10 mouse cellular contexts compared by ENCODE assay signal in the genomic region with DNA sequence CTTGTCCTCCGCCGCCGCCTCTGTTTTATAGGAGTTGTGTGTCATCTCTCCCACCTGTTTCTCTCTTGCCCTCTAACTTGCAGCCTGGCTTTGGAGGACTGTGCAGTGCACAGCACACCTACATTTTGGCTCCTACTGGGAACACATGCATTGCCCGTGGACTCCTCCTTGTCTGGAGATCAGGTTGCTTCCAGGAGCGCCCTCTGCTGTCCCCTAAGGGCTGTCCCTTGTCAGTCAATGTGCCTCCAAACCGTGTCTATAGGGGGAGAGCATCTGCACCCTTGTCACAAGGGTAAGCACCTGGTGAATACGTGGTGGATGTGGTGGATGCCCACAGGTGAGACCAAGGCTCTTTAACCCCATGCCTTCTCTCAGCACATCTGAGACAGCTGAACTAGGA. TPM values are rescaled to one million over a fixed set of nuclear protein-coding genes. Genes with fewer than 3 reads are reported as not detected.
DNase-seq lines count a peak whose midpoint lies in the region; ATAC-seq and TF ChIP-seq lines count a peak whose summit lies in the region.
"Had no signal": no experiment of that assay in that cellular context is flagged by ENCODE, and none has a peak within 500 bp of the region (broad histone marks: within the 10 kb centered on the region; RNA-seq: fewer than 3 reads in every experiment).

No protein-coding gene starts in this region.

- H3K36me3 ChIP-seq in heart, postnatal 0 days (replicated peaks; ENCODE audit: control insufficient read depth, insufficient read depth, low read length) = no peaks in the 10 kb centered on the region
- no peaks in the 10 kb centered on the region for H3K36me3 ChIP-seq in liver, embryonic 11.5 days (ENCODE audit: control insufficient read depth, insufficient read depth, low read length)
- no peaks in the 10 kb centered on the region for H3K36me3 ChIP-seq in hindbrain, embryonic 13.5 days
- H3K36me3 ChIP-seq: embryonic facial prominence, embryonic 13.5 days; liver, embryonic 15.5 days had no signal

- peak; percentile 37 for DNase-seq in heart, postnatal 0 days (ENCODE audit: low spot score)
- no peak for DNase-seq in heart, adult 11 months
- DNase-seq in 3134 (ENCODE audit: extremely low read depth, insufficient read length, low spot score) (peak; percentile 71), MEL-GATA-1-ER (ENCODE audit: extremely low read depth, low read depth) (peak; percentile 42)
- peak; percentile 50 for DNase-seq in cerebellum, adult 9-11 months
- peak; percentile 56 for DNase-seq in liver, embryonic 11.5 days (ENCODE audit: low spot score)
- peak; percentile 39 to 76 for DNase-seq in spleen, postnatal 10 days (ENCODE audit: low spot score in 2 of 2)

- no peaks in the 10 kb centered on the region for H3K4me1 ChIP-seq in heart, postnatal 0 days (ENCODE audit: control insufficient read depth, insufficient read depth)
- H3K4me1 ChIP-seq in liver, embryonic 11.5 days (replicated peaks; ENCODE audit: control insufficient read depth, insufficient read depth, low read length) = no peaks in the 10 kb centered on the region
- H3K4me1 ChIP-seq in hindbrain, embryonic 13.5 days (replicated peaks) = peaks cover 26% of the 10 kb centered on the region
- H3K4me1 ChIP-seq: liver, embryonic 15.5 days had no signal

- ATAC-seq in heart, postnatal 0 days (ENCODE audit: insufficient read depth, low read depth) = no peak
- no peak for ATAC-seq in liver, embryonic 11.5 days (replicated peaks; ENCODE audit: low FRiP score)
- ATAC-seq in hindbrain, embryonic 13.5 days (ENCODE audit: low FRiP score) = no peak

- H3K27me3 ChIP-seq in heart, postnatal 0 days (ENCODE audit: control insufficient read depth, insufficient read depth, low read length) = peaks cover 82% of the 10 kb centered on the region
- H3K27me3 ChIP-seq in liver, embryonic 11.5 days (replicated peaks; ENCODE audit: control insufficient read depth, insufficient read depth, low read length) = peaks cover 88% of the 10 kb centered on the region
- peaks cover 95% of the 10 kb centered on the region for H3K27me3 ChIP-seq in hindbrain, embryonic 13.5 days

- WGBS in heart, postnatal 0 days = 22% methylated on average over 7 of the region's 7 CpGs
- 17% methylated on average over 7 of the region's 7 CpGs for WGBS in liver, embryonic 11.5 days
- 25% methylated on average over 7 of the region's 7 CpGs for WGBS in hindbrain, embryonic 13.5 days

- no peak overlapping the region for H3K27ac ChIP-seq in heart, postnatal 0 days (ENCODE audit: low read depth)
- H3K27ac ChIP-seq in liver, embryonic 11.5 days (ENCODE audit: low read depth, low read length) = no peak overlapping the region
- no peak overlapping the region for H3K27ac ChIP-seq in hindbrain, embryonic 13.5 days
- H3K27ac ChIP-seq: embryonic facial prominence, embryonic 13.5 days; liver, embryonic 15.5 days had no signal

- H3K9me3 ChIP-seq in heart, postnatal 0 days (replicated peaks; ENCODE audit: control insufficient read depth, low read length) = no peaks in the 10 kb centered on the region
- H3K9me3 ChIP-seq in liver, embryonic 11.5 days (ENCODE audit: control insufficient read depth, low read length) = no peaks in the 10 kb centered on the region
- H3K9me3 ChIP-seq in hindbrain, embryonic 13.5 days = no peaks in the 10 kb centered on the region
- H3K9me3 ChIP-seq: embryonic facial prominence, embryonic 13.5 days; liver, embryonic 15.5 days had no signal

- TF ChIP-seq CTCF in heart, postnatal 0 days (IDR thresholded peaks at IDR 0.05; ENCODE audit: low read depth) = peak; percentile 66

- H3K4me3 ChIP-seq in heart, postnatal 0 days (ENCODE audit: low read depth, low read length) = no peak overlapping the region
- H3K4me3 ChIP-seq in liver, embryonic 11.5 days (ENCODE audit: low read depth, low read length) = no peak overlapping the region
- no peak overlapping the region for H3K4me3 ChIP-seq in hindbrain, embryonic 13.5 days
- H3K4me3 ChIP-seq: embryonic facial prominence, embryonic 13.5 days; liver, embryonic 15.5 days had no signal

- H3K9ac ChIP-seq in heart, postnatal 0 days (replicated peaks; ENCODE audit: low read depth, low read length) = no peak overlapping the region
- no peak overlapping the region for H3K9ac ChIP-seq in liver, embryonic 11.5 days (ENCODE audit: low read depth, low read length)
- H3K9ac ChIP-seq in hindbrain, embryonic 13.5 days = no peak overlapping the region
- H3K9ac ChIP-seq: embryonic facial prominence, embryonic 13.5 days; liver, embryonic 15.5 days had no signal

- H3K4me2 ChIP-seq in heart, postnatal 0 days (ENCODE audit: low read depth, low read length) = no peak overlapping the region
- H3K4me2 ChIP-seq in liver, embryonic 11.5 days = no peak overlapping the region
- no peak overlapping the region for H3K4me2 ChIP-seq in hindbrain, embryonic 13.5 days
- H3K4me2 ChIP-seq: embryonic facial prominence, embryonic 13.5 days; liver, embryonic 15.5 days had no signal

- TF ChIP-seq EP300 in heart, postnatal 0 days (IDR thresholded peaks at IDR 0.05; ENCODE audit: low read depth) = no peak

RNA-seq across cellular contexts. Expression of a gene that starts 3.1 kb away (rescaled TPM):
- total RNA-seq in heart, postnatal 0 days (2014; rRNA removed; ENCODE audit: low replicate concordance) = not detected in 2 replicates
- polyA plus RNA-seq in heart, postnatal 0 days (2015; fragmentation: Nextera tagmentation; extraction: Ambion mirVana) = not detected in 2 replicates
- polyA plus RNA-seq in liver, embryonic 11.5 days (2014; fragmentation: Nextera tagmentation; extraction: Ambion mirVana) = not detected in 2 replicates
- polyA plus RNA-seq in hindbrain, embryonic 13.5 days (2015; fragmentation: Nextera tagmentation; extraction: Ambion mirVana) = 1.4 and 4.1 TPM in 2 replicates
- polyA plus RNA-seq: liver, embryonic 15.5 days had no signal

RNA-seq across cellular contexts. Expression of a gene that starts 13.1 kb away (rescaled TPM):
- 3.4 and 4.0 TPM in 2 replicates for total RNA-seq in heart, postnatal 0 days (2014; rRNA removed; ENCODE audit: low replicate concordance)
- polyA plus RNA-seq in heart, postnatal 0 days (2015; fragmentation: Nextera tagmentation; extraction: Ambion mirVana) = 2.8 and 2.9 TPM in 2 replicates
- polyA plus RNA-seq in liver, embryonic 11.5 days (2014; fragmentation: Nextera tagmentation; extraction: Ambion mirVana) = 0.56 and 0.82 TPM in 2 replicates
- 3.6 and 5.0 TPM in 2 replicates for polyA plus RNA-seq in hindbrain, embryonic 13.5 days (2015; fragmentation: Nextera tagmentation; extraction: Ambion mirVana)
